Mouse (Mus musculus): ENCODE measurements around the gene Srgap2.
"Not testable (repeated sequence)": the region's sequence is repeated elsewhere in the genome, so short reads cannot be mapped to it uniquely, and the experiment has no call there.

Srgap2 gene

GRCm38 (mm10) chr1:131527281-131528080, at the start of gene Srgap2, which contains the start of gene Fam72a:
Gene Srgap2 (minus strand): TSS chr1:131527352.
Gene Fam72a (plus strand): TSS chr1:131527903.
- in situ Hi-C loops (cut with MboI): no loop called here

- in situ Hi-C loops (cut with MboI): no loop called here
Measured at GRCm38 (mm10) chr1:131573721-131574120, 46.6 kb upstream of the Srgap2 start.

- in situ Hi-C loops (cut with MboI): no loop called here
Measured at GRCm38 (mm10) chr1:131570391-131570790, 43.2 kb upstream of the Srgap2 start.

- in situ Hi-C loops (cut with MboI): no loop called here
Measured at GRCm38 (mm10) chr1:131569721-131570120, 42.6 kb upstream of the Srgap2 start.

- in situ Hi-C loops (cut with MboI): not testable (repeated sequence)
Measured at GRCm38 (mm10) chr1:131566056-131566455, 38.9 kb upstream of the Srgap2 start.

GRCm38 (mm10) chr1:131562081-131562480, 34.9 kb upstream of the Srgap2 start:
- in situ Hi-C loops (cut with MboI): no loop called here

- in situ Hi-C loops (cut with MboI): no loop called here
Measured at GRCm38 (mm10) chr1:131560500-131560899, 33.3 kb upstream of the Srgap2 start.

- in situ Hi-C loops (cut with MboI): no loop called here
Measured at GRCm38 (mm10) chr1:131555042-131555812, 28.1 kb upstream of the Srgap2 start.

- in situ Hi-C loops (cut with MboI): loop anchor here (5.0 kb wide), 1 partner anchor 261 kb away; no protein-coding TSS in a partner anchor
Measured at GRCm38 (mm10) chr1:131553428-131553827, 26.3 kb upstream of the Srgap2 start.

GRCm38 (mm10) chr1:131551956-131552355, 24.8 kb upstream of the Srgap2 start:
- in situ Hi-C loops (cut with MboI): loop anchor here (5.0 kb wide), 1 partner anchor 260 kb away; no protein-coding TSS in a partner anchor

GRCm38 (mm10) chr1:131548494-131549365, 21.6 kb upstream of the Srgap2 start:
- in situ Hi-C loops (cut with MboI): loop anchor here (10.0 kb wide), 1 partner anchor 184 kb away; no protein-coding TSS in a partner anchor

- in situ Hi-C loops (cut with MboI): loop anchor here (10.0 kb wide), 1 partner anchor 182 kb away; no protein-coding TSS in a partner anchor
Measured at GRCm38 (mm10) chr1:131546798-131547690, 19.9 kb upstream of the Srgap2 start.

- in situ Hi-C loops (cut with MboI): loop anchor here (10.0 kb wide), 1 partner anchor 179 kb away; no protein-coding TSS in a partner anchor
Measured at GRCm38 (mm10) chr1:131543886-131544565, 16.9 kb upstream of the Srgap2 start.

- in situ Hi-C loops (cut with MboI): loop anchor here (10.0 kb wide), 1 partner anchor 177 kb away; no protein-coding TSS in a partner anchor
Measured at GRCm38 (mm10) chr1:131541903-131542302, 14.8 kb upstream of the Srgap2 start.

GRCm38 (mm10) chr1:131541431-131541830, 14.3 kb upstream of the Srgap2 start:
- in situ Hi-C loops (cut with MboI): loop anchor here (10.0 kb wide), 1 partner anchor 177 kb away; no protein-coding TSS in a partner anchor

- in situ Hi-C loops (cut with MboI): loop anchor here (10.0 kb wide), 1 partner anchor 176 kb away; no protein-coding TSS in a partner anchor
Measured at GRCm38 (mm10) chr1:131540795-131541194, 13.6 kb upstream of the Srgap2 start.

- in situ Hi-C loops (cut with MboI): loop anchor here (10.0 kb wide), 1 partner anchor 175 kb away; no protein-coding TSS in a partner anchor
Measured at GRCm38 (mm10) chr1:131539771-131540170, 12.6 kb upstream of the Srgap2 start.

- in situ Hi-C loops (cut with MboI): no loop called here
Measured at GRCm38 (mm10) chr1:131528561-131529166, 1.5 kb upstream of the Srgap2 start.

- in situ Hi-C loops (cut with MboI): no loop called here
Measured at GRCm38 (mm10) chr1:131528081-131528507, 942 bp upstream of the Srgap2 start.

Measured in mature B cell (primary cell).